Mouse (Mus musculus) myocyte (in vitro differentiated cells): Measurements from ENCODE around the gene Sdhb. TPM values are rescaled to one million over a fixed set of nuclear protein-coding genes. Genes with fewer than 3 reads are reported as not detected.
A peak's percentile ranks its signal among the peaks of the same experiment; 100 is the strongest.

Experiments
- H3K27me3 ChIP-seq: one replicate; pipeline ENCODE4 v1.6.1; 2011; ENCODE audit not compliant: control insufficient read depth, insufficient read depth, insufficient read length
- H3K36me3 ChIP-seq: one replicate; pipeline ENCODE4 v1.6.1; 2011; ENCODE audit not compliant: control insufficient read depth, insufficient read depth
- H3K4me2 ChIP-seq: one replicate; pipeline ENCODE4 v1.6.1; 2011; ENCODE audit warnings: low read depth, control low read depth
- H3K4me3 ChIP-seq: one replicate; pipeline ENCODE4 v1.5.1; 2011; ENCODE audit warnings: mild to moderate bottlenecking, control low read depth, moderate library complexity
- H3K79me2 ChIP-seq: one replicate; pipeline ENCODE4 v1.6.1; 2011; ENCODE audit not compliant: control insufficient read depth, insufficient read depth
- H3ac ChIP-seq: one replicate; pipeline ENCODE4 v1.6.1; 2011; ENCODE audit not compliant: control insufficient read depth, insufficient read length
- CEBPB ChIP-seq: IDR thresholded peaks from 2 replicates; pipeline ENCODE4 v1.6.1; 2011; ENCODE audit warnings: mild to moderate bottlenecking, moderate library complexity; ENCODE audit not compliant: poor library complexity, insufficient read depth, severe bottlenecking
- E2F4 ChIP-seq: IDR thresholded peaks from one replicate; pipeline ENCODE4 v1.6.1; 2011; ENCODE audit warnings: mild to moderate bottlenecking, control low read depth, moderate library complexity; ENCODE audit not compliant: insufficient read depth
- MAX ChIP-seq: IDR thresholded peaks from one replicate; pipeline ENCODE4 v1.6.1; 2011; ENCODE audit warnings: low read depth, mild to moderate bottlenecking, control low read depth
- MYOD1 ChIP-seq, 3 experiments: IDR thresholded peaks; one replicate each; pipeline ENCODE4 v1.6.1; 2011; ENCODE audit warnings: control low read depth in 2 of 3, low read depth in 2 of 3, mild to moderate bottlenecking in 2 of 3, moderate library complexity in 1 of 3; ENCODE audit not compliant: insufficient read length in 2 of 3, control insufficient read depth in 1 of 3
- MYOG ChIP-seq, 3 experiments: IDR thresholded peaks; one replicate each; pipeline ENCODE4 v1.6.1; 2011; ENCODE audit warnings: control low read depth in 2 of 3, low read depth in 2 of 3, mild to moderate bottlenecking in 2 of 3; ENCODE audit not compliant: insufficient read length in 2 of 3, control insufficient read depth in 1 of 3, insufficient read depth in 1 of 3
- POLR2A ChIP-seq: IDR thresholded peaks from one replicate; pipeline ENCODE4 v1.6.1; 2011; ENCODE audit warnings: low read depth, mild to moderate bottlenecking, control low read depth, moderate library complexity; ENCODE audit not compliant: insufficient read length
- POLR2AphosphoS2 ChIP-seq: IDR thresholded peaks from one replicate; pipeline ENCODE4 v1.6.1; 2011; ENCODE audit warnings: low read depth, control low read depth; ENCODE audit not compliant: insufficient read length
- REST ChIP-seq: IDR thresholded peaks from one replicate; pipeline ENCODE4 v1.6.1; 2011; ENCODE audit warnings: mild to moderate bottlenecking, control low read depth, moderate library complexity; ENCODE audit not compliant: insufficient read depth, insufficient read length
- SRF ChIP-seq: IDR thresholded peaks from one replicate; pipeline ENCODE4 v1.6.1; 2011; ENCODE audit warnings: low read depth; ENCODE audit not compliant: control insufficient read depth, insufficient read length
- TCF12 ChIP-seq: IDR thresholded peaks from one replicate; pipeline ENCODE4 v1.6.1; 2011; ENCODE audit warnings: mild to moderate bottlenecking, control low read depth; ENCODE audit not compliant: poor library complexity, insufficient read depth, severe bottlenecking
- TCF3 ChIP-seq: IDR thresholded peaks from one replicate; pipeline ENCODE4 v1.6.1; 2011; ENCODE audit warnings: low read depth, control low read depth; ENCODE audit not compliant: insufficient read length
- USF1 ChIP-seq: IDR thresholded peaks from one replicate; pipeline ENCODE4 v1.6.1; 2011; ENCODE audit warnings: low read depth, mild to moderate bottlenecking, control low read depth, moderate library complexity
- polyA plus RNA-seq: library from polyadenylated mRNA; unstranded; fragments of >200 nt; fragmentation: generic; extraction: Trizol; gene quantifications from one replicate; pipeline ENCODE4 v1.2.1, GENCODE M21; 2012; ENCODE audit warnings: missing spikeins

Sdhb gene
- polyA plus RNA-seq, 1 experiment = 421 TPM

DNA sequence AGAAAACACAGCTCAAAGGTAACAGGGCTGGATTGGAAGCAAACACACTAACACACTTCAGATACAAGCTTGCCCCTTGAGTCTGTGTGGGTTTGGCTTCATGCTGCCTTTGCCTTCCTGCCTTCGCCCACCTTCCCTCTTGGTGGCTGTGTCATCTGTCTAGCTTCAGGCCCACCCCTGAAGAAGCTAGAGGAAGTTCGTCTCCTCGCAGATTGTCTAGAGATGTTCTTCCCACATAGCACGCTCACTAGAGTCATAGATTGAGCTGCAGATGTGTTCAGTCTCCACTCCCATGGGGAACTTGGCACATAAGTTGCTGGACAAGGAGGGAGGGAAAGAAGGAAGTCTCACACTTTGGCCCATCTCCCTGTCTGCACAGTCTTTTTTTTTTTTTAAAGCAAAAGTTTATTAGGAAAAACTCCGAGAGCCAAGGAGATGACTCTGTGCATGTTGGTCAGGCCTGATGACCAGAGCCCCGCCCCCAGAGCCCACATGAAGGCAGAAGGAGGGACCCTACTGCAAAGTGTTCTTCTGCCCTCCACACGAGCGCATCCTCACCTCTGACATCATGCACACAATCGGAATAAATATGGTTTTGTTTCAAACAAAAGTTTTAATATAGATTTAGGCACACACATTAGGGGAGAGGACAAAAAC, 3.1 kb downstream of the Sdhb start:
- Histone ChIP-seq H3K79me2 (peaks cover 46% of the 10 kb centered on the region), H3K27me3 (no peaks in the 10 kb centered on the region), H3K4me2 (no peak overlapping the region), H3ac (no peak overlapping the region), H3K4me3 (no peak overlapping the region), H3K36me3 (peaks cover 21% of the 10 kb centered on the region)
- no peak for TF ChIP-seq POLR2AphosphoS2
- TF ChIP-seq SRF = no peak
- TF ChIP-seq CEBPB = no peak
- TF ChIP-seq MYOD1 (IDR thresholded peaks at IDR 0.05; ENCODE audit: control insufficient read depth in 1 of 3, insufficient read length in 2 of 3, low read depth in 2 of 3) = no peak
- TF ChIP-seq POLR2A = no peak
- TF ChIP-seq MAX = no peak
- TF ChIP-seq REST = no peak
- no peak for TF ChIP-seq USF1

GRCm38 (mm10) chr4:140964620-140965019, 3.6 kb downstream of the Sdhb start:
- H3ac ChIP-seq = no peak overlapping the region
- H3K36me3 ChIP-seq = peaks cover 21% of the 10 kb centered on the region
- no peaks in the 10 kb centered on the region for H3K27me3 ChIP-seq
- H3K4me2 ChIP-seq = no peak overlapping the region
- H3K79me2 ChIP-seq = peaks cover 46% of the 10 kb centered on the region
- TF ChIP-seq MYOG (IDR thresholded peaks at IDR 0.05; ENCODE audit: control insufficient read depth in 1 of 3, insufficient read depth in 1 of 3, insufficient read length in 2 of 3, low read depth in 2 of 3) = no peak
- peak; percentile 55 for TF ChIP-seq POLR2AphosphoS2
- TF ChIP-seq POLR2A = no peak
- H3K4me3 ChIP-seq = no peak overlapping the region

- TF ChIP-seq E2F4 = no peak
- no peak for TF ChIP-seq MYOG (IDR thresholded peaks at IDR 0.05; ENCODE audit: control insufficient read depth in 1 of 3, insufficient read depth in 1 of 3, insufficient read length in 2 of 3, low read depth in 2 of 3)
- no peak for TF ChIP-seq CEBPB
- no peak for TF ChIP-seq REST
- TF ChIP-seq TCF12 = no peak
- TF ChIP-seq TCF3 = no peak
- no peak for TF ChIP-seq SRF
- no peak for TF ChIP-seq MYOD1 (IDR thresholded peaks at IDR 0.05; ENCODE audit: control insufficient read depth in 1 of 3, insufficient read length in 2 of 3, low read depth in 2 of 3)
- TF ChIP-seq USF1 = no peak
- TF ChIP-seq POLR2AphosphoS2 = no peak
- H3ac ChIP-seq = no peak overlapping the region
- peaks cover 21% of the 10 kb centered on the region for H3K36me3 ChIP-seq
- no peak overlapping the region for H3K4me3 ChIP-seq
- peaks cover 34% of the 10 kb centered on the region for H3K79me2 ChIP-seq
- H3K27me3 ChIP-seq = no peaks in the 10 kb centered on the region
- H3K4me2 ChIP-seq = no peak overlapping the region
Observed at GRCm38 (mm10) chr4:140967386-140968159, 6.6 kb downstream of the Sdhb start.

DNA sequence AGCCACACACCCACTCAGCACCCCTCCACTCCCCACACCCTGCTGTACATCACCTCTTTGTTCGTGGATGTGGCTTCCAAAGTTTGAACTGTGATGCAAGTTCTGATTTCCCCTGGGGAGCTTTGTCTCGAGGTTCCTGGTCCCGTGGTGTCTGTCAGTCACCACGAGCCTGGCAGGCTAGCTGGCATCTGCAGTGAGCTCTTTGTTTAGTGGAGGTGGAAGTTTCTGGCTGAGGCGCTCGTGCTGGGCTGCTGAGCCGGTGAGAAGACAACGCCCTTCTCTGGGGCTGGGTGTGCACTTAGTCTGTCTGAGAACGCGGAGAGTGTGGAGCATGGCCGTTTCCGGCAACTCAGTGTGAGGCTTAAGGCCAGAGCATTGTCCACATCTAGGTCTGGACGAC, 10.7 kb downstream of the Sdhb start:
- no peak overlapping the region for H3K4me2 ChIP-seq
- H3K79me2 ChIP-seq = no peaks in the 10 kb centered on the region
- H3K36me3 ChIP-seq = peaks cover 30% of the 10 kb centered on the region
- H3K27me3 ChIP-seq = no peaks in the 10 kb centered on the region
- TF ChIP-seq REST (no peak), USF1 (no peak), TCF12 (no peak), POLR2A (no peak), POLR2AphosphoS2 (no peak), SRF (no peak), E2F4 (no peak), TCF3 (no peak), CEBPB (no peak), MAX (no peak), MYOD1 (IDR thresholded peaks at IDR 0.05; ENCODE audit: control insufficient read depth in 1 of 3, insufficient read length in 2 of 3, low read depth in 2 of 3) (no peak), MYOG (IDR thresholded peaks at IDR 0.05; ENCODE audit: control insufficient read depth in 1 of 3, insufficient read depth in 1 of 3, insufficient read length in 2 of 3, low read depth in 2 of 3) (no peak)
- H3K4me3 ChIP-seq = no peak overlapping the region
- H3ac ChIP-seq = no peak overlapping the region

- Histone ChIP-seq H3K36me3 (peaks cover 19% of the 10 kb centered on the region), H3K27me3 (no peaks in the 10 kb centered on the region)
Observed at GRCm38 (mm10) chr4:140974408-140974807, 13.4 kb downstream of the Sdhb start.

More at GRCm38 (mm10) chr4:140974408-140974807, 13.4 kb downstream of the Sdhb start:
- Histone ChIP-seq H3K4me3 (no peak overlapping the region), H3K79me2 (no peaks in the 10 kb centered on the region), H3ac (no peak overlapping the region), H3K4me2 (no peak overlapping the region)
- TF ChIP-seq MYOG (IDR thresholded peaks at IDR 0.05; ENCODE audit: control insufficient read depth in 1 of 3, insufficient read depth in 1 of 3, insufficient read length in 2 of 3, low read depth in 2 of 3) = no peak
- TF ChIP-seq TCF12 = no peak
- peak; percentile 1 for TF ChIP-seq POLR2AphosphoS2
